Mouse (Mus musculus) kidney, adult 2 months (tissue): ENCODE measurements around the gene B9d2. TPM values are rescaled to one million over a fixed set of nuclear protein-coding genes. Genes with fewer than 3 reads are reported as not detected.

ENCODE experiments used
- DNase-seq: peaks from one replicate; pipeline ENCODE4 v3.0.0; 2021
- H3K27ac ChIP-seq: fragments of 200-500 bp; 2 replicates; pipeline ENCODE4 v1.5.1; 2012; ENCODE audit warnings: low read depth, low read length, control low read depth, inconsistent platforms; ENCODE audit not compliant: insufficient read depth
- H3K27me3 ChIP-seq: fragments of 200-500 bp; replicated peaks from 2 replicates; pipeline ENCODE4 v1.6.1; 2012; ENCODE audit warnings: mild to moderate bottlenecking, moderate library complexity, low read length, inconsistent platforms; ENCODE audit not compliant: control insufficient read depth, insufficient read depth
- H3K36me3 ChIP-seq: fragments of 200-500 bp; 2 replicates; pipeline ENCODE4 v1.6.1; 2012; ENCODE audit warnings: mild to moderate bottlenecking, moderate library complexity, low read length, inconsistent platforms; ENCODE audit not compliant: control insufficient read depth, insufficient read depth
- H3K4me1 ChIP-seq: fragments of 200-500 bp; 2 replicates; pipeline ENCODE4 v1.6.1; 2011; ENCODE audit warnings: low read length; ENCODE audit not compliant: control insufficient read depth, insufficient read depth
- H3K4me3 ChIP-seq: fragments of 200-500 bp; 2 replicates; pipeline ENCODE4 v1.5.1; 2011; ENCODE audit warnings: mild to moderate bottlenecking, low read depth, low read length, control low read depth; ENCODE audit not compliant: insufficient read depth
- CTCF ChIP-seq: fragments of 200-500 bp; conservative IDR thresholded peaks from 2 replicates; pipeline ENCODE4 v1.5.1; 2011; ENCODE audit warnings: low read depth, mild to moderate bottlenecking, control low read depth, low read length, moderate library complexity, mixed read lengths; ENCODE audit not compliant: insufficient read depth, insufficient read length
- POLR2A ChIP-seq: fragments of 200-500 bp; IDR thresholded peaks from one replicate; pipeline ENCODE4 v1.6.1; 2011; ENCODE audit warnings: low read depth, low read length, control low read depth
- WGBS: fragments of 180-500 bp; shearing (Covaris S2); methylation state at CpG from one replicate; pipeline ENCODE4 v1.1.7; 2018; 5-methylcytosine and 5-hydroxymethylcytosine counted together
- polyA plus RNA-seq: library from polyadenylated mRNA; depleted of rRNA; stranded (reverse); fragments of >200 nt; gene quantifications from 2 replicates; pipeline ENCODE4 v1.2.3, GENCODE M21; 2012

B9d2 gene
- polyA plus RNA-seq, 1 experiment = 63.1 TPM

- Histone ChIP-seq H3K4me1 (peaks cover 12% of the 10 kb centered on the region; the same call in 1 of the 2 replicates), H3K4me3 (no peak overlapping the region), H3K36me3 (no peaks in the 10 kb centered on the region), H3K27ac (no peak overlapping the region), H3K27me3 (no peaks in the 10 kb centered on the region)
- DNase-seq = no peak
- TF ChIP-seq CTCF = no peak
- no peak for TF ChIP-seq POLR2A
- WGBS = 47% methylated on average over 15 of the region's 15 CpGs
These were observed 1.0 kb downstream of the B9d2 start for GRCm38 (mm10) chr7:25681341-25682231.

- Histone ChIP-seq H3K27me3 (no peaks in the 10 kb centered on the region), H3K4me3 (no peak overlapping the region), H3K27ac (peak overlapping the region; percentile 32; the same call in 1 of the 2 replicates), H3K4me1 (peaks cover 12% of the 10 kb centered on the region; the same call in 1 of the 2 replicates), H3K36me3 (no peaks in the 10 kb centered on the region)
- no peak for TF ChIP-seq CTCF
- TF ChIP-seq POLR2A = no peak
- 65% methylated on average over 7 of the region's 7 CpGs for WGBS
- peak; percentile 56 for DNase-seq
These were observed 3.0 kb downstream of the B9d2 start for GRCm38 (mm10) chr7:25683474-25684180.

GRCm38 (mm10) chr7:25684659-25685058 lies 4.1 kb downstream of the B9d2 start:
- DNase-seq = no peak
- no peak for TF ChIP-seq CTCF
- TF ChIP-seq POLR2A = no peak
- no peak overlapping the region for H3K27ac ChIP-seq
- no peaks in the 10 kb centered on the region for H3K36me3 ChIP-seq
- no peaks in the 10 kb centered on the region for H3K27me3 ChIP-seq
- WGBS = 91% methylated on average over 6 of the region's 6 CpGs
- H3K4me1 ChIP-seq = peaks cover 12% of the 10 kb centered on the region; the same call in 1 of the 2 replicates
- H3K4me3 ChIP-seq = no peak overlapping the region

- H3K27me3 ChIP-seq = no peaks in the 10 kb centered on the region
- 75% methylated on average over 21 of the region's 21 CpGs for WGBS
- H3K4me3 ChIP-seq = peak overlapping the region; percentile 84; the same call in 1 of the 2 replicates
- DNase-seq = no peak
- H3K4me1 ChIP-seq = peaks cover 12% of the 10 kb centered on the region; the same call in 1 of the 2 replicates
- H3K36me3 ChIP-seq = no peaks in the 10 kb centered on the region
- H3K27ac ChIP-seq = no peak overlapping the region
- TF ChIP-seq POLR2A (no peak), CTCF (no peak)
These were observed 5.4 kb downstream of the B9d2 start for GRCm38 (mm10) chr7:25685926-25686470.

GRCm38 (mm10) chr7:25686680-25687531 lies 6.3 kb downstream of the B9d2 start, which contains the start of gene Tgfb1:
Gene Tgfb1, plus strand, starts transcription at chr7:25687002.
- H3K27ac ChIP-seq = peak within 1 kb of the TSS; percentile 51
- H3K27me3 ChIP-seq = no peaks in the 10 kb centered on the region
- peak within 1 kb of the TSS; percentile 84 for H3K4me3 ChIP-seq
- DNase-seq = peak; percentile 83
- TF ChIP-seq POLR2A (no peak), CTCF (peak; percentile 50)
- under 1% methylated on average over 51 of the region's 69 CpGs for WGBS
- no peaks in the 10 kb centered on the region for H3K36me3 ChIP-seq
- H3K4me1 ChIP-seq = peaks cover 7% of the 10 kb centered on the region; the same call in 1 of the 2 replicates

- TF ChIP-seq CTCF = no peak
- TF ChIP-seq POLR2A = no peak
- Histone ChIP-seq H3K27ac (peak overlapping the region; percentile 51; the same call in 1 of the 2 replicates), H3K27me3 (no peaks in the 10 kb centered on the region), H3K36me3 (no peaks in the 10 kb centered on the region), H3K4me1 (peaks cover 7% of the 10 kb centered on the region; the same call in 1 of the 2 replicates), H3K4me3 (peak overlapping the region; percentile 84)
- under 1% methylated on average over 47 of the region's 47 CpGs for WGBS
- DNase-seq = peak; percentile 51
These were observed 7.3 kb downstream of the B9d2 start for GRCm38 (mm10) chr7:25687811-25688401.
